Mouse (Mus musculus) B cell, adult 2 months (primary cell): Measurements from ENCODE around the gene Wnt9a.
A peak's percentile ranks its signal among the peaks of the same experiment; 100 is the strongest.
"Not testable (repeated sequence)": the region's sequence is repeated elsewhere in the genome, so short reads cannot be mapped to it uniquely, and the experiment has no call there.

ENCODE experiments used
- DNase-seq, 2 experiments: peaks; one replicate each; pipeline ENCODE4 v3.0.0; 2022

Gene Wnt9a

DNA sequence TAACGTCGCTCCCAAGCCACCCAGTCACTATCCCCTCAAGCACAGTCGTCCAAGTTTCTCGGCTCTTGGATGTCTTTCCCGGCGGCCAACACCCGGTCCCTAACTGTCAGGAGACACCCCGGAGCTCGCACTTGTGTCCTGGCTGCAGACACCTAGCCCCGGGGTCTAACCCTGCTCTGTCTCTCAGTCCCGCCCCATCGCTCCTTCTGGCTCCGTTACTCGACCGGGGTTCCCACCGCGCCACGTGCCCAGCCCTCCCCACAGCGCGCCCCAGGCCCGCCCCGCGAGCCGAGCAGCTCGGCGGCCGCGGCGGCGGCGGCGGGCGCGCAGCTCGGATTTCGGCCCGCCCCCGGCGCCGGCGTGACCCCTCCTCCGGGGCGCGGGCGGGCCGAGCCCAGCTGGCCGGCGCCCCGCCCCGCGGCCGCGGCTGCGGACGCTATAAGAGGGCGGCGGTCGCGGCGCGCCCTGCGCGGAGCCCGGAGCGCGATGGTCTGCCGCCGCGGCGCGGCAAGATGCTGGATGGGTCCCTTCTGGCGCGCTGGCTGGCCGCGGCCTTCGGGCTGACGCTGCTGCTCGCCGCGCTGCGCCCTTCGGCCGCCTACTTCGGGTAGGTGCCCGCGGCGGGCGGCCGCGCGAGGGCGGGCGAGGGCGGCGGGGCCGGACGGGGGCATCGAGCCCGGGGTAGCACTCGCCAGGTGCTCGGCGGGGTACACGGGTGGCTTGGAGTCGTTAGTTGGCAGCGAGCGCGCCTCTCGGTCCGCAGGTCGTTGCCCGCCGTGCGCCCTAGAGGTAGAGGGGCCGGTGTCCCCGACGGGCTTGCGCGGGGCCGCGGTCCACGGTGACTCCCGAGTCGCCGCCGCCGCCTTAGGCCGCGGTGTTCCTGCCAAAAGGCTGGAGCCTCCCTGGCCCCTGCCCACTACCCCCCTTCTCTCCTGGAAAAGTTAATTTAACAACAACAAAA lies at the start of gene Wnt9a:
Gene Wnt9a, plus strand, starts transcription at position 468 of the 961 bp plus-strand sequence.
- peak in 1 of 2 experiments; percentile 6 for DNase-seq

DNA sequence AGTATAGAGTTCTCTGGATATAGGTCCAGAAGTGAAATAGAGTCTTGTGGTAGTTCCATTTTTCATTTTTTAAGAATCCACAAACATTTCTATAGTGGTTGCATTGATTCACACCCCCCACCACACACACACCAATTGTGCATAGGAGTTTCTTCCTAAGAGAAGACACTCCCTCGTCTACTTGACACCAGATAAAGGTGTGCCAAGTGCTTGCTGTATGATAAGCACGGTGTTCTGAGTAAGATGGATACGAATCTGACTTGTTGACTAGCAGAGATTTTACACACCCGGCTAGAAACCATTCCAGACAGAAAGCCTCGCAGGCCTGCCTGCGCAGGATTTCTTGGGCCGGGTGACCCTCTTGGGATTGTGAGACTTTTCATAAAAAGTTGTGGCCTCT lies 47.1 kb upstream of the Wnt9a start:
- no peak for DNase-seq

DNA sequence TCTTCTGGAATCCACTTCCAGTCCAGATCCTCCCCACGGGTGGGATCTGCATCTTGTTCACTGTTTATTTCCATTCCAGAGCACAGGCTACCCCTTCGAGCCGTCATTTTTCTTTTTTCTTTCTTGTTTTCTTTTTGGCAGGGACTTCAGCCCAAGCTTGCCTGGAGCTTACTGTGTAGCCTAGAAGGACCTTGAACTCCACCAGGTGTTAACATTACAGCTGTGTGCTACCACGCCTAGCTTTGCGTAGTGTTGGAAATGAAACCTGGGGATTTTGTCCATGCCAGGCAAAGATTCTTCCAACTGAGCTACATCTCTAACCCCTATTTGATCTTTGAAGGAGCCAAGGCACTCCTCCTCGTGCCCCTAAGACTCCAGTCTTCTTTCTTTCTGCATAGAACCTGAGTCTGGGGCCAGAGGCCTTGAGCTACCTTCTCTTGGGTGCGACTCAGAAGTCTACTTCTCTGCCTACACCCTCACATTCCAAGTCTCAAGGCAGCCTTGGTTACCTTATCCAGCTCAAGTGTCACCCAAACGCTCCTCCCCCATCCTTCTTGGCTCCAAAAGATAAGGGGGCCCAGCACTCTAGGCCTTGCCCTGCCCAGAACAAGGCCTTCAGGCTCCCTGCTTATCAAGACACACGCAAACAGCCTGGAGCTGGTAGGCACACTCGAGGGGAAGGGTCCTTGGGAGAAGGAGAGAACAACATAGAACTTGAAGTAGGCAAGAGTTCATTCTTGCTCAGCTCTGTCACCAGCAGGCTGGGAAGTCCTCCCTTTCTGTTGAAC lies 45.8 kb upstream of the Wnt9a start:
- DNase-seq, result no peak

DNA sequence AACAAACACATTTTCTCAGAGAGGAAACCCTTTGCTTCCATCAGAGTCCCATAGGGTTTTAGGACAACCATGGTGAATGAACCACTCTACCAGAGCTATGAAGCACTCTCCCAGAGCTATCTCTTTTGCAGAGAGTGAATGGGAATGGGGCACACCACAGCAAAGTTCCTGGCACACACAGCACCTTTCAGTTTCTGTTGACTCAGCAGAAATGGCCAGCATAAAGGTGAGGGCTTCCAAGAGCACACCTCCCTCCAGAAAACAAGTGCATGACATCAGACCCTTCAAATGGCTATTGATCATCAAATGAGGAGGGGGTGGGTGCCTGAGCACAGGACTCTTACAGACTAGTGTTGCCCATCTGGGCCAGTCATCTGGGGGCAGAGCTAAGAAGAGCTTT lies 44.4 kb upstream of the Wnt9a start:
- no peak for DNase-seq

DNA sequence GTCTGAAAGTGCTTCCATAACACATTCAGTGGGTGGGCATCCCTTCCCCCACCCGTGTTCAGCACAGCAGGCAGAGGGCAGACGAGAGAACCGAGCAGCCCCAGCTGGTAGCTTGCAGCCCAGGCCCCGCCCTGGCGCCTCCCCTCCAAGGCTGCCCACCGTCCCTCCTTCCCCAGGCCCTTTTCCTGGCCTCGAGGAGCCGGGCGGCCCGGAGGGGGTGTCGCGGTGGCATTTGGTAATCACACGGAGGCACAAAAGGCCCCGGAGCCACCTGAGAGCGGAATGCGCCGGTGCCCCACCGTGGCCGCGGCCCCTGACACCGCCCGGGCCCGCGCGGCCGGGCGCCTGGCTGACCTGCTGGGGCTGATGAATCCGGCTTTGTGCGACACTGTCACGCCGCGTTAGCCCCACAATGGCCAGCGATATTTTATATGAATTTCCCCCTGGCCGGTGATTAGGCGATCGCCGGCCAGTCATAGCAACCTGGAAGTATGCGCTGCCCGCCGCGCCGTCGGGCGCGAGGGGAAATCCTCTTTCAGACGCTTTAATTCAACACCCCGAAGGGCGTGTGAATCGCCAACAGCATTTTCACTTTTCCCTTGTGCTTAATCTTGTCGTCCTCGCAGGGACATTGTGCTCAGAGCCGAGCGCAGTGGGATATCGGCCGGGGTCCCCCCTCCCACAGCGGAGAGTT lies 42.7 kb upstream of the Wnt9a start:
- DNase-seq, result no peak

DNA sequence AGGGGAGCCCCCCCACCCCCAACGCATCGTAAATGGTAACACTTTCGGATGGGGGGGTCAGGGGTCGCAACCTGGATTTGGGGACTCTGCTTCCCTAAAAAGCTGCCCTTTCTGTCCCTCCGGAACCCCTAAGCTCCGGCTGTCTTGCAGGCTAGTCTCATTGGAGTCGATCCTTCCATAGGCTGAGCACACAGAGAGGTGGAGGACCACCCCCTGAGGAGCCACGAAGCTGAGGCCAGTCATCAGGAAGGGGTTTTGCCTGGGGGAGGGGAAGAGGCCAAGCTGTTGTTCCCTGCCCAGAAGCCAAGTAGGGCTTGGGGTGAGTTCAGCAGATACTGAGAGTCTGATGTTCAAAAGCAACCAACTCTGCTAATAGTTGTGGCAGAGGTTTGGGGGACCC lies 42.1 kb upstream of the Wnt9a start:
- no peak for DNase-seq

DNA sequence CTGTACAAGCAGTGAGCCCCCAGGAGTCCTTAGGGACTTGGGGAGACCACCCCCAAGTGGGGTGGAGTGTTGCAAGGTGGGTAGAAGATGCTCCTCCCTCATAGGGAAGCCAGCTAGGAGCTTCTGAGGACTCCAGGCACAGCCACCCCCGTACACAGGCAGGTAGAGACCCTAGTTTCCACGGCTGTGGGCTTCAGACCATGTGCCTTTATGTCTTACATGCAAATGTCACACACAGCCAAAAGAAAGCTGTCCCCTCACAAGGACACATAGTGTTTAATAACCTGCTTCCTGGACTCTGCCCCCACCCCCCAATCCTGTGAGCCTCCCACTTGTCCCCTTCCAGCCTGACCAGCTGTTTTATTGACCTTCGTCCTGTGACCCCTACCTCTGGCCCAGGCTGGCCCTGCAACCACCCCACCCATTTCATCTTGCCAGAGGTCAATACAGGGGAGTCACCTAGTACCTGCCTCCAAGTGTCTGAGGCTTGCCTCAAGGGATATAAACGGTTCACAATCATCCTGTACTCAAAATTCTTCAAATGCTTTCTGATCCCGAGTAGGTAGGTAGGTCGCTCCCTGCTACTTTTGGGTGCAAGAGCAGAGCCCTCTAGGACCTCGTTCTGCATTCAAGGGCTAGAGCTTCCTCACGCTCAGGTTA lies 41.4 kb upstream of the Wnt9a start:
- no peak for DNase-seq

DNA sequence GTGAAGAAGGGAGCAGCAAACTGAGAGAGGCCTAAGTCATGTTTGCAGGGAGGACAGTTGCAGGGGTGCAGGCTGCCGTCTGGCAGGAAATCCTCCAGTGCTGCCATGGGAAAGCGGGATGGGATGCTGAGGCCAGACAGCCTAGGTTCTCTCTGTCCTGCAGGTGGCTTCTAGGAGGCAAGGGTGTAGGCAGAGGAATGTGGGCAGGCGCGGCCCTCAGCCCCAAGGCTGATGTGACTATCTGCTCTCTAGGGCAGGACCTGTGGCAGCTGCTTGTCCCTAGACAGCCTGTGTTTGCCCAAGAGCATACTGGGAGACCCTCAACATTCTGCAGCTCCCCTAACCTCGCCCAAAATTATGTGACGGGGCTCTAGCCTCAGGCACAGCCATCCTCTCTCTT lies 40.0 kb upstream of the Wnt9a start:
- DNase-seq, result no peak

DNA sequence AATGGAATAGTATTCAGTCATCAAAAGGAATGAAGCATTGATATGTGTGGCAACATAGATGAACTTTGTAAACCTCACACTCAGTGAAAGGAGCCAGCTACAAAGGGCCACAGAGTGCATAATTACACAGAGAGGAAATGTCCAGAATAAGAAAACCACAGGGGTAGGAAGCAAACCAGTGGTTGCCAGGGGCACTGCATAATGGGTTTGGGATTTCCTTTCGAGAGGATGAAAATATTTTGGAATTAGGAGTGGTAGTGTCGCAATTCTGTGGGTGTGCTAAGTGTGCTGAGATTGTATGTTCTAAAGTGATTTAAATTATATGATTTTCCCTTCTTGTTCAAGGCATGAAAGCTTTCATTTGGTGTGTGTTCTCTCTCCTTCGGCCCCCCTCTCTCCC lies 32.5 kb upstream of the Wnt9a start:
- no peak for DNase-seq

DNA sequence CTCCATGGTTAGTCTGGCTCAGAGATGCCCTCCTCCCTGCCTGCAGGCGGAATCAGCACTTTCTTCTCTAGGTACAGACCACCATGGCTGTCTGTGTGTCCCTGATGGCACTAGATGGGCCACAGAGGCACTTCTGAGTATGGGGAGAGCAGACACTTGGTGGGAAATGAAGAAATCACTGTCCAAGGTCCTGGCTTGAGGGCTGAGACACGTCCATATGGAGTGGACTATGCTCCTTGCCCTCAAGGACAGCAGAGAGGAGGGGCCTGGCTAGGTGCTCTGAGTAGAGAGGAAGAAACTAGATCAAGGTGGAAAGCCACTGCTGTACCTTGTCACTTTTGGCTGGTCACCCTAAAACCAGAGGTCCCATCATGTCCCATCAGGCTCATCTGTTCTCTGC lies 29.9 kb upstream of the Wnt9a start:
- no peak for DNase-seq

DNA sequence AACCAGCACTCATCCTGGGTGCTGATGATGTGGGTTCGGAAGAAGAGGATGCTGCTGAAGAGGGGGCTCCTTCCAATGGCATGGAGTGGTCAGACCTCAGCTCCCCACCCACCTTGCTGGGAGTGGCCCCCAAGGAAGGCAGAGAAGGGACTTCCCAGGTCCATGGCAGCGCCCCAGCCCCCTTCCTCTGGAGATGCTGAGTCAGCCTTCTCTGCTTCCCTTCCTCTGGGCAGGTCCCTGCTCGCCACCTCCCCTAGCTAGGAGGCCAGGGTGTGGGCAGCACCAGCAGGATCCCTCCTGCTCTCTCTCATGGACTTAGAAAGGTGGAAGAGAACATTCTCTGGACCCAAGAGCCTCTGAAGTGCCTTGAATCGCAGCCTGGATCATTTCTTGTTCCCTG lies 28.7 kb upstream of the Wnt9a start:
- no peak for DNase-seq

DNA sequence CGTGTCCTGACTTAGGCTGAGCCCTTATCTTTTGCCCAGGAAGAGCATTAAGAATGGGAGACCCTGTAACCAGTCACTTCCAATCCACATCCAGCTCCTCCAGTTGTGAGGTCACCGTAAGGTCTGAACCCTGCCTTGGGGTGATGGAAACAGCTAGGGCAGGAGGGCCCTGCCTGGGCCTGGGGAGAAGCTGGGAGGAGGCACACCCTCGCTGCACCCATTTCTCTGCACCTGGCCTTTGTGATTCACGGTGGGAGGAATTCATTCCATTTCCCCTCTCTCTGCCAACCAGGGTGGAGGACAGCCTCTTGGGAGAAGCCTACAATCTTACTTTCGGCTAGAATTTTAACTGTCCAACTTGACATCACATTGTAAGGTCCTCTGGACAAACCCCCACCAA lies 24.6 kb upstream of the Wnt9a start:
- DNase-seq, result no peak

DNA sequence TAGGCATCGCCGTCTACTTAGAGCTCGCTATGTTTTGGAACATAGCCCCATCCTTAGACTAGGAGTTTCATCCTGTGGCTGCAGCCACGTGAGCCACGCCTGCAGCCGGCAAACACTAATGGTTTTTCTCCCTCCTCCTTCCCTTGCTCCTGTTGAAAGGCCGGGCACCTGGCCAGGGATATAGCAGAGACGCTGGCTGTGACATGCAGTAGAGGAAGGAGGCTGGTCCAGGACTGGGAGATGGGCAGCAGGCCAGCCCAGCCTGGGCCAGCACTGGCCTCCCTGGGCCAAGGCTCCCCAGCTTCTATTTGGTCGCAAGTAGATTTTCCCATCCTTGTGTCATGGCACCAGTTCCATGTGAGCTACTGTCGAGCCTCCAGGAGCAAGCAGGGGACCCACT lies 23.8 kb upstream of the Wnt9a start:
- DNase-seq, result no peak

DNA sequence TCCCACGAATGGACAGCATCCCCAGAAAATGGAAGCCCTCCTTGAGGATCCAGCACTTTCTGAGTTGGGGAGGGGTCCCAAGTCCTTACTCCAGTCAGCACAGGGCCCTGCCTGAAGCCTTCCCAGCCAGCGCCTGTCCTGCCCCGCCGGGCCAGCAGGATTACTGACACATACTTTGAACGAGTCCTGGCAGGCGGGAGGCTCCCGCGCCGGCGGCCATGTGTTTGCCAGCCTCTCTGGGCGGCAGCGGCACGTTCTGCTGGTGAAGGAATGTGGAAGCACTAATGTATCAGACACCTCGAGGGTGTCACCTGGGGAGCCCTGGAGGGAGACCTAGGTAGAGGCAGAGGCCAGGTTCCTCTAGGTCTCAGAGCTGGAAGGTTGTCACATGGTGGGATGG lies 22.6 kb upstream of the Wnt9a start:
- DNase-seq, result no peak

DNA sequence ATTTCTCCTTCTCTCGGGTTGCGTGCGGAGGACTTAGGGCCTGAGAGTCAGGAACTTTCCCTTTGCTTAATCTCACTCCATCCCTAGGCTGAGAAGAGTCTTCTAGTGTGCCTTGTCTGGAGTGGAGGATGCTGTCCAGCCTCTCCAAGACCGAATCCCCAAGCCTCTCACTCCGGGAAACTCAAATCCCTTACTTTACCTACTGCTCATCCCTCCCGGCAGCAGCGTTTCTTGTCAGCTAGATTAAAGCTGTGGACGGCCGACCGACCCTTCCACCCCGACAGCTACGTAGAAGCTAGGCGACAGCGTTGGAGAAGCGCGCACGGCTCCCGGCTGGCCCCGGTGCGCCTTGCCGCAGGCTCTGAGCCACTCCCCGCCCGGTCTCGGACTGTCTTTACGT lies 17.0 kb upstream of the Wnt9a start:
- no peak for DNase-seq

DNA sequence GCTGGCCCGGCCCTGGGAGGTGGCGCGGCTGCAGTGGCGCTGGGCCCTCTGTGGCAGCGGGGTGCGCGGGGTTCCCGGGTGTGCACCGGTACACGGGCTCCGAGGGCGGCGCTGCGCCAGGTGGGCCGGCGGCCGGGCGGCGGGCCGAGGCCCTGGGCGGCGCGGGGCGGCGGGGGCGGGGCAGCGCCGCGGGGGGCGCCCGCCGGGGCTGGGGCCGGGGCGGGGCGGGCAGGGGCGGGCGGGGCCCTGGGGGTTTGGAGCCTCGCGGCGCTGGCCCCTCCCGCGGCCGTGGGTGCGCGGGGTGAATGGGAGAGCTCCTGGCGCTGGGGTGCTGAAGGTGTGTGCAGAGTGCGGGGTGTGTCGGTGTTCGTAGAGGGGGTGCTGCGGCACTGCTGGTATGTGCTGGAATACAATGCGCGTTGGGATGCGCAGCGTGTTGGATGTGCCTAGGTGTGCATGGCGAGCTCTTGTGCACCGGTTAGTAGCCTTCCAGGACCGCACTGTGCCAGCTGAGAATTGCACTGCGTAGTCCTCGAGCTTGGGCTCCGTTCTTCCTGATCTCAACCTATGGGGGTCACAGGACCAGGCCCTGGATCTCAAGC lies 15.9 kb upstream of the Wnt9a start, which contains the start of gene Wnt3a:
Gene Wnt3a, minus strand, starts transcription at position 51 of the 602 bp plus-strand sequence.
- no peak for DNase-seq

DNA sequence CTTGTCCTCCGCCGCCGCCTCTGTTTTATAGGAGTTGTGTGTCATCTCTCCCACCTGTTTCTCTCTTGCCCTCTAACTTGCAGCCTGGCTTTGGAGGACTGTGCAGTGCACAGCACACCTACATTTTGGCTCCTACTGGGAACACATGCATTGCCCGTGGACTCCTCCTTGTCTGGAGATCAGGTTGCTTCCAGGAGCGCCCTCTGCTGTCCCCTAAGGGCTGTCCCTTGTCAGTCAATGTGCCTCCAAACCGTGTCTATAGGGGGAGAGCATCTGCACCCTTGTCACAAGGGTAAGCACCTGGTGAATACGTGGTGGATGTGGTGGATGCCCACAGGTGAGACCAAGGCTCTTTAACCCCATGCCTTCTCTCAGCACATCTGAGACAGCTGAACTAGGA lies 13.1 kb upstream of the Wnt9a start:
- DNase-seq, result peak; percentile 39 to 44

DNA sequence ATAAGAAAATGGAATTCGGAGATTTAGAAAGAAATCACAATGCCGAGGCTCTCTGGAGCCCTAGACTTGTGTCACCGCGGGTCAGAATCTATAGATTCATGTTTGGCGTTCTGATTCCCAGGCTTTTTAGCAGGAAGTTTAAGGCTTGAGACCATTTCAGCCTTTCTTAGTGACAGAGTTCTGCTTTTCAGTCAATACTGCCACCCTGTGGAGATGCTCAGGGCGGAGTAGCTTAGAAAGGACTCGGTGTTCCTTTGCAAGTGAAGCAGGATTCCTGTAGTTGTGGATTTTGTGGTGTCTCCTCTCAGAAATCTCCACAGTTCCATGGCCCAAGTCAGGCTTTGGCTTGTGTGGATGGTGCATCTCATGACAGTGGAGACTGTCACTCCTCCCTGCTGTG lies 8.8 kb upstream of the Wnt9a start:
- DNase-seq, result no peak

DNA sequence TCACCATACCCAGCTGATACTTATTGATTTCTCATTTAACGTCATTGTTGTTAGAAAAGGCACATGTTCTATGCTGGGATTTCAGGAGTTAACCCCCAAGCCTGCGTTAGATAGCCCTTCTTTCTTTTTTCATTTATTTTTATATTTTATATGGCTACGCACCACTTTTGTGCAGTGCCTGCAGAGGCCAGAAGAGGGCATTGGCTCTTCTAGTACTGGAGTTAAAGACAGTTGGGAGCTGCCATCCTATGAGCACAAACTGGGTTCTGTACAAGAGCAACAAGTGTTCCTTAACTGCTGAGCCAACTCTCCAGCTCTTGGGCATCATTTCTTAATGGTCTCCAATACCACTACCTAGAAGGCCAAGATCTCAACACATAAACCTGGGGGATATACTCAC lies 6.5 kb upstream of the Wnt9a start:
- peak; percentile 22 to 32 for DNase-seq

DNA sequence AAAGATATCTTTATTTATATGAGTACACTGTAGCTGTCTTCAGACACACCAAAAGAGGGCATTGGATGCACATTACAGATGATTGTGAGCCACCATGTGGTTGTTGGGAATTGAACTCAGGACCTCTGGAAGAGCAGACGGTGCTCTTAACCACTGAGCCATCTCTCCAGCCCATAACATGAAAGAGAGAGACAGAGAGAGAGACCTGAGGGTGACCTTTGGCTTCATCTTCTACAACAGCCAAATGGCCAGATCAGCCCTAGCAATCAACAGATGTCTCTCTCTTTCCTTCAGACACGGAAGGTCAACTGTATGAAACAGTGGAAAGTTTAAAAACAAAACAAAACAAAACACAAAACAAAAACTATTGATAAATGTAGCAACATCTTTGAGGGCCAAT lies 5.7 kb upstream of the Wnt9a start:
- DNase-seq, result not testable (repeated sequence)

DNA sequence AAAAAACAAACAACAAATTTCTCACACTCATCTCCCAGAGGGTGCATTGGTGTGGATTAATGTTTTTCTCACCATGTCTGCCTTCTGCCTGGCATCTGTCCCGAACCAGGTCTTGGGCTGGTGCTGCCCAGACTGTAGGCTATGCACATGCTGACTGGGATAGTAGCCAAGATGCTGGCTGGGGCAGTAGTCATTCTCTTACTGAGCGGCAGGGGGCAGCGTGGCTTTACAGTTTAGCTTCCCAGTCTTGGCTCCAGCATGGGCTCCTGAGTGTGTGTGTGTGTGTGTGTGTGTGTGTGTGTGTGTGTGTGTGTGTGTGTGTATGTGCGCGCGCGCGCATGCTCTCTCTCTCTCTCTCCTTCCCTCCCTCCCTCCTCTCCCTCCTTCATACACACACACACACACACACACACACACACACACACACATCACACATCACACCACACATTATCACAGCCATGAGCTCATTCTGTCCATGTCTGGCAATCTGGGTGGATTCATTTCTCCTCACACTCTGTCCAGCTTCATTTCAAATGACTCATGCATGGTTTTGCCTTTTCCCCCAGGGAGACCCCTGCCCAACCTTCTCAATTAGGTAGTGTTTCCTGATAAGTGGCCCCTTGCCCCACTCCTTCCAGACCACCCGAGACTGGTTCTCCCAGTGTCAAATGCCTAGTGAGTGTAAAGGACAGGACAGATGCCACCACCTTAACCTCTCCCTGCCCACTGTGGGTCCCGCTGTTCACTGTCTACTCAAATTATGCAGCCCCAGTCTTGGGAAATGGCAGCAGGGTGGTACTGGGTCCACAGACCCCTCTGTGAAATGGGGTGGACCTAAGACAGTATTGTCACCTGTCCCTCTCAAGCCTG lies 3.8 kb upstream of the Wnt9a start:
- DNase-seq, result peak; percentile 58 to 59
